ENCODE assay signal across 9 mouse cellular contexts in the genomic region with DNA sequence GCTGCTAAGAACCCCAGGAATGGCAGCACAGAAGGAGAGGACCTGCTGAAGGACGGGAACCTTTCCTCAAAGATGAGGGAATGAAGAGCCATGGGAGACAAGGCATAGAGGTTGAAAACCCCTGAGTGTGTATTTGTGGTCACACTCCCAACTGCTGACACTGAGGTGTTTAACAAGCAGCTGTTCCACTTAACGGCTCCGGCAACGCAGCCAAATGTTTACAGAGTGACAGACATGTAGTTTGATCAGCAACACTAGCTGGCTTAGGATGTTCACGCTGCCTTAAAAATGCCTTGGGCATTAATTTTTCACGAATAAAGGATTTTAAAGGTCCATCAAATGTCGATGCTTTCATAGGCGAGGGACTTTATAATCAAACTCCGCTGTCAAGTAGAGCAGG.
"Had no signal": no experiment of that assay in that cellular context is flagged by ENCODE, and none has a peak within 500 bp of the region (broad histone marks: within the 10 kb centered on the region; RNA-seq: fewer than 3 reads in every experiment).

No protein-coding gene starts in this region.

- H3K27ac ChIP-seq: limb, embryonic 13.5 days; liver, embryonic 15.5 days; macrophage; neural tube, embryonic 12.5 days; stomach, embryonic 15.5 days had no signal

- H3K9ac ChIP-seq: limb, embryonic 13.5 days; liver, embryonic 15.5 days; lung, embryonic 14.5 days; neural tube, embryonic 12.5 days; stomach, embryonic 15.5 days had no signal

- H3K9me3 ChIP-seq: limb, embryonic 13.5 days; liver, embryonic 15.5 days; megakaryocyte, embryonic 14.5 days; neural tube, embryonic 12.5 days; stomach, embryonic 15.5 days had no signal

- H3K4me2 ChIP-seq: limb, embryonic 13.5 days; liver, embryonic 11.5 days; liver, embryonic 15.5 days; lung, embryonic 14.5 days; neural tube, embryonic 12.5 days; stomach, embryonic 15.5 days had no signal

- H3K36me3 ChIP-seq: liver, embryonic 15.5 days had no signal

- H3K4me3 ChIP-seq: layer of hippocampus, adult 2 months; limb, embryonic 13.5 days; liver, embryonic 15.5 days; megakaryocyte, embryonic 14.5 days; neural tube, embryonic 12.5 days; stomach, embryonic 15.5 days had no signal

- H3K27me3 ChIP-seq: limb, embryonic 13.5 days; liver, embryonic 15.5 days; neural tube, embryonic 12.5 days; stomach, embryonic 15.5 days had no signal
